18 mouse cellular contexts compared by ENCODE assay signal in genomic region chr11:22780761-22781160, GRCm38 (mm10).
DNase-seq lines count a peak whose midpoint lies in the region; ATAC-seq and TF ChIP-seq lines count a peak whose summit lies in the region.
"Had no signal": no experiment of that assay in that cellular context is flagged by ENCODE, and none has a peak within 500 bp of the region (broad histone marks: within the 10 kb centered on the region; RNA-seq: fewer than 3 reads in every experiment).

No protein-coding gene starts in this region.

- no peaks in the 10 kb centered on the region for H3K9me3 ChIP-seq in liver, embryonic 16.5 days (replicated peaks; ENCODE audit: control insufficient read depth, low read length)
- H3K9me3 ChIP-seq in liver, embryonic 11.5 days (ENCODE audit: control insufficient read depth, low read length), result no peaks in the 10 kb centered on the region
- no peaks in the 10 kb centered on the region for H3K9me3 ChIP-seq in intestine, embryonic 16.5 days (ENCODE audit: control insufficient read depth, low read length)
- H3K9me3 ChIP-seq: forebrain, embryonic 12.5 days; neural tube, embryonic 12.5 days had no signal

- WGBS in liver, embryonic 16.5 days (ENCODE audit: insufficient replicate concordance), result 59% methylated on average over 2 of the region's 2 CpGs
- WGBS in liver, embryonic 11.5 days, result 69% methylated on average over 2 of the region's 2 CpGs
- 78% methylated on average over 2 of the region's 2 CpGs for WGBS in intestine, embryonic 16.5 days

- H3K9ac ChIP-seq in liver, embryonic 16.5 days (ENCODE audit: low read depth, low read length), result no peak overlapping the region
- H3K9ac ChIP-seq in liver, embryonic 11.5 days (ENCODE audit: low read depth, low read length), result no peak overlapping the region
- H3K9ac ChIP-seq in intestine, embryonic 16.5 days (ENCODE audit: low read depth, low read length), result no peak overlapping the region
- H3K9ac ChIP-seq: forebrain, embryonic 12.5 days; liver, embryonic 14.5 days; neural tube, embryonic 12.5 days had no signal

- TF ChIP-seq CTCF in gastrocnemius, adult 2 months (IDR thresholded peaks at IDR 0.05), result no peak

- intact Hi-C loops in gastrocnemius, adult 2 months (cut with DNase I), result no loop called here
- intact Hi-C loops in gastrocnemius, postnatal 14 days (cut with DNase I; ENCODE audit: low total_unique reads), result no loop called here

- ATAC-seq in liver, embryonic 16.5 days (ENCODE audit: low read depth), result no peak
- ATAC-seq in liver, embryonic 11.5 days (replicated peaks; ENCODE audit: low FRiP score), result no peak
- no peak for ATAC-seq in intestine, embryonic 16.5 days
- ATAC-seq: Patski had no signal

- H3K27ac ChIP-seq in gastrocnemius, adult 2 months, result peak overlapping the region; percentile 59
- peak overlapping the region; percentile 7; the same call in 1 of the 2 replicates for H3K27ac ChIP-seq in liver, embryonic 16.5 days (ENCODE audit: low read length)
- no peak overlapping the region for H3K27ac ChIP-seq in liver, embryonic 11.5 days (ENCODE audit: low read depth, low read length)
- H3K27ac ChIP-seq in intestine, embryonic 16.5 days (ENCODE audit: low read length), result peak overlapping the region; percentile 29; the same call in 1 of the 2 replicates
- H3K27ac ChIP-seq: forebrain, embryonic 12.5 days; left cerebral cortex, adult 2 months; liver, embryonic 14.5 days; neural tube, embryonic 12.5 days had no signal

- no peak overlapping the region for H3K4me3 ChIP-seq in gastrocnemius, adult 2 months
- no peak overlapping the region for H3K4me3 ChIP-seq in liver, embryonic 16.5 days (ENCODE audit: low read depth, low read length)
- no peak overlapping the region for H3K4me3 ChIP-seq in liver, embryonic 11.5 days (ENCODE audit: low read depth, low read length)
- H3K4me3 ChIP-seq in intestine, embryonic 16.5 days (ENCODE audit: low read length), result no peak overlapping the region
- H3K4me3 ChIP-seq: forebrain, embryonic 12.5 days; left cerebral cortex, adult 2 months; neural tube, embryonic 12.5 days had no signal

- no peaks in the 10 kb centered on the region; the same call in 1 of the 2 replicates for H3K4me1 ChIP-seq in liver, embryonic 16.5 days (ENCODE audit: control insufficient read depth, low read depth, low read length)
- H3K4me1 ChIP-seq in liver, embryonic 11.5 days (replicated peaks; ENCODE audit: control insufficient read depth, insufficient read depth, low read length), result peaks cover 4% of the 10 kb centered on the region; the same call in 1 of the 2 replicates
- H3K4me1 ChIP-seq in intestine, embryonic 16.5 days (ENCODE audit: control insufficient read depth, insufficient read depth, low read length), result peaks cover 10% of the 10 kb centered on the region; the same call in 1 of the 2 replicates
- H3K4me1 ChIP-seq: forebrain, embryonic 12.5 days; neural tube, embryonic 12.5 days had no signal

- no peaks in the 10 kb centered on the region for H3K36me3 ChIP-seq in liver, embryonic 16.5 days (ENCODE audit: control insufficient read depth, insufficient read depth)
- H3K36me3 ChIP-seq in liver, embryonic 11.5 days (ENCODE audit: control insufficient read depth, insufficient read depth, low read length), result no peaks in the 10 kb centered on the region
- H3K36me3 ChIP-seq in intestine, embryonic 16.5 days (ENCODE audit: control insufficient read depth, insufficient read depth, low read length), result no peaks in the 10 kb centered on the region
- H3K36me3 ChIP-seq: forebrain, embryonic 12.5 days; neural tube, embryonic 12.5 days had no signal

- no peak overlapping the region for H3K4me2 ChIP-seq in liver, embryonic 16.5 days (ENCODE audit: low read depth, low read length)
- H3K4me2 ChIP-seq in liver, embryonic 11.5 days, result no peak overlapping the region
- H3K4me2 ChIP-seq in intestine, embryonic 16.5 days (ENCODE audit: low read depth, low read length), result no peak overlapping the region
- H3K4me2 ChIP-seq: forebrain, embryonic 12.5 days; neural tube, embryonic 12.5 days had no signal

- H3K27me3 ChIP-seq in liver, embryonic 16.5 days (ENCODE audit: control insufficient read depth, insufficient read depth, low read depth, low read length), result no peaks in the 10 kb centered on the region
- no peaks in the 10 kb centered on the region for H3K27me3 ChIP-seq in liver, embryonic 11.5 days (replicated peaks; ENCODE audit: control insufficient read depth, insufficient read depth, low read length)
- H3K27me3 ChIP-seq in intestine, embryonic 16.5 days (replicated peaks; ENCODE audit: control insufficient read depth, insufficient read depth, low read length), result no peaks in the 10 kb centered on the region
- H3K27me3 ChIP-seq: forebrain, embryonic 12.5 days; neural tube, embryonic 12.5 days; Patski had no signal

- peak; percentile 26 for DNase-seq in gastrocnemius, adult 2 months
- no peak for DNase-seq in gastrocnemius, postnatal 14 days
- DNase-seq in liver, embryonic 11.5 days (ENCODE audit: low spot score), result no peak
- peak; percentile 22 for DNase-seq in testis, postnatal 10 days (ENCODE audit: low spot score)
- no peak for DNase-seq in testis, postnatal 14 days (ENCODE audit: low spot score)
- no peak for DNase-seq in T-cell, adult 2 months (ENCODE audit: low spot score)
- DNase-seq: cerebellum, adult 11 months; cerebellum, postnatal 25 days; gastrocnemius, postnatal 25 days; kidney, postnatal 14 days; right cerebral cortex, postnatal 14 days had no signal

Comparison
In these comparisons a context has a peak if more than half of its experiments do, and no peak if none do; other contexts are left out.
1. DNase-seq: peak in gastrocnemius, adult 2 months (single experiment) and testis, postnatal 10 days (single experiment); none in gastrocnemius, postnatal 14 days (single experiment), liver, embryonic 11.5 days (single experiment), testis, postnatal 14 days (single experiment) and T-cell, adult 2 months (single experiment).